Mouse (Mus musculus) ovary, postnatal 14 days (tissue): Measurements from ENCODE around the gene Mapkbp1.

Source experiments
- DNase-seq: peaks from one replicate; pipeline ENCODE4 v3.0.0; 2022; ENCODE audit warnings: low spot score

The Mapkbp1 gene

DNA sequence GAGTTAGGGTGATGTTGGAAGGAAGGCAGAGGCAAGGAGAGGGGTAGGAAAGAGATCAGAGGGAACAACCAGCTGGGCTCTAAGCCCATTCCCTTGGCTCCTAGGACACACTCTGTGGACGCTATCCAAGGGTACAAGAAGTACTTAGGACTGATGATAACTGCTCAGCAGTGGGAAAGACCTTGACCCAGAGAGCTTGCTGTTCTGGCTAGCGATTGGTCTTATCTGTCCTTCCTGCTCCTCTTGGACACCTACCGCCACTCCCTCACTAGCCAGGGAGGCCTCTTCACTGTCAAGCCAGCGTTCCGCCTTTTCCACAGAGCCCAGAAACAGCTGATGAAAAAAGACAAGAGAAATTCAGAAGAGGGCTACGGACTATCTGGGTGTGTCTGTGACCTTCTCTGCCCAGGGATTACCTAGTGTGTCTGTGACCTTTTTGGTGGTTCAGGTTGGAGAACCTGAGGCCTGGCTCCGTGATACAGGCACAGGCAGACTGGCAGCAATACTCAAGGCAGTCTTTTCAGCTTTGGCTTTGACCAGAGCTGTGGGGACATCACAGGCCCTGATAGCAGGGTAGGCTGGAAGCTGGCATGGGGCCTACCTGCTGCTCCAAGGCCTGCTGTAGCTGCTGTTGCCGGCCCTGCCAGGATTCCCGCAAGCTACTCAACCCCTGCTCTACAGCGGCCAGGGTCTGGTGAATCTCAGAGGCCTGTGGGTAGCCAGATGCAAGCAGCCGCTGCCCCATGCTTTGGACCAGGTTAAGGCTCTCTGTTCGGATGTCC, 82.5 kb downstream of the Mapkbp1 start:
- no peak for DNase-seq

DNA sequence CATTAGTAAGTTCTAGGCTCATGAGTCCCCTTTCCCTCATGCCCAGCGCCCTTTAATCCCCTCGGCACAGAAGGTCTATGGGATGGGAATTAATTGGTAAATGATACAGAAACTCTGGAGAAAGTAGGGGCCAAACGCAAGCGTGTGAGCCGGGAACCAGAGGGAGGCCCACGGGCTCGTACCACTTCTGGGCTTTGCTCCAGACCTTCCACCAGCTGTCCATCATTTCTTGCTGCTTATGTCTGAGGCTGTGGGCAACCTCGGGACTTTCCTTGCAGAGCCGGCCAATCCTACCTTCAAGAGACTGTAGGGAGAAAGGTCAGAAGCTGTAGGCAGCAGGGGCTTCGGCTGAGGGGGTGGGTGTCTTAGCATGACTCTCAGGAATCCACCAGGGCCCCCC, 83.4 kb downstream of the Mapkbp1 start:
- DNase-seq, result no peak

DNA sequence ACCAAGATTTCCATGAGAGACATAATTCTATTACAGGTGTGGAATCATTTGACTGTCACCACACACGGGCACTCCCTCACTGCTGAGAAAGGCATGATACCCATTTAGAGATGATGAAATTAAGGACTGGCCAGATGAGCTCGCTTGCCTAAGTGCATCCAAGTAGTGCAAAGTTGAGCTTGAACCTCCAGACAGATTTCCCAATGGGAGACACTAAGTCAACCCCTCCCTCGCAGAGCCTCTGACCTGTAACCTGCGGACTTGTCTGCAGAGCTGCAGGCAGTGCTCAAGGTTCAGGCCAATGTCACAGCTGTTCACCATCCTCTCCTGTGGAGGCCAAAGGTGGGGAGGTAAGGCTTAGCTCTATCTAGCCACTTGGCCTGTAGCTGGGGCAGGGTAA, 86.3 kb downstream of the Mapkbp1 start:
- DNase-seq, result no peak

DNA sequence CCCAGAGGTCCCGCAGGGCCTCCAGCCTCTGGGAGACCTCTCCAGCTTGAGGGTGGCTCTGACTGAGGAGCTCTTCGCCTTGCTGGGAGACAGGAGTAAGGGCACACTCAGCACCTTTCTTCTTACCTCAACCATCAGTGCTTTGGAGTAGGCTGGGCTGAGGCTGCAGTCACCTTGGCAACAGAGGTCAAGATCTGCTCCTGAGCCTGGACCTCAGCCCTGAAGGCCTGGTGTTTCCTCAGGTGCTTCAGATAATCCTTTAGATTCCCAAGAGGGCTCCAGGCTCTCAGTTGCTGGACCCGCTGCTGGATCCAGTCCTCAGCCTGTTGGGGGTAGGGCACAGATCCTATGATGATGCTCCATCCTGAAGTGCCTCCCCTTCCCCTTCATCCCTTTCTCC, 87.0 kb downstream of the Mapkbp1 start:
- DNase-seq, result no peak

DNA sequence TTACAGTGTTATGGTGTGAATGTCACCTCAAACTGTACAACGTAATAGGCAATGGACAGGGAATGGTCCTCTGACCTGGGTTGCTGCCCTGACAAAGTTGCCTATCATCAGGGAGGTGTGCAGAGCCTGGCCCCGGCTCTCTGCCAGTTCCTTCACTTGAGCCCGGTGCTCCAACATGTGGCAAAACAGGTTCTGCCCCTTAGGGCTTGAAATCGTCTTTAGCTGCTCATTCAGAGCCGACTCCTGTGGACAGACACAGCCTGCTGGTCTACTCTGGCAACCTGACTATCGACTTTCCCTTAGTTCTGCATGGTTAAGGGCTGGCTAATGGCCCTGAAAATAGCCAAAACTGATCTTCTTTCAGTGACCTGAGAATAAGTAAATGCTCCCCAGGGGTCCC, 87.7 kb downstream of the Mapkbp1 start:
- DNase-seq, result no peak

DNA sequence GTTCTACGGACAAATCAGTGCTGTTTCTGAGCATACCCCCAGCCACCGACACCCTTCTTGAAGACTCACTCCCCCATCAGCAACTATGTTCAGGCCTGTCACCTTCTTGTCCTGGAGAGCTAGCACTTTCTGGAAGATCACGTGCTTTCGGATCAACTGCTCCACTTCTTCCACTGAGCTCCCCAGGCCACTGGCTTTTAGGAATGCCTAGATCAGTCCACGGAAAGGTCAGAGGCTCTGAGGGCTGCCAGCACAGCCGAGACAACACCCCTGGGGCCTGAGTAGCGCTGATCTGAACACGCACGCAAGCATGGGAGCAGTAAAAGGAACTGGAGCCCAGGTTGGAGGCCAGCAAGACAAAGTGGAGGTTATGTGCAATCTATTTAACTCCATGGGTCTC, 88.2 kb downstream of the Mapkbp1 start:
- DNase-seq, result no peak

DNA sequence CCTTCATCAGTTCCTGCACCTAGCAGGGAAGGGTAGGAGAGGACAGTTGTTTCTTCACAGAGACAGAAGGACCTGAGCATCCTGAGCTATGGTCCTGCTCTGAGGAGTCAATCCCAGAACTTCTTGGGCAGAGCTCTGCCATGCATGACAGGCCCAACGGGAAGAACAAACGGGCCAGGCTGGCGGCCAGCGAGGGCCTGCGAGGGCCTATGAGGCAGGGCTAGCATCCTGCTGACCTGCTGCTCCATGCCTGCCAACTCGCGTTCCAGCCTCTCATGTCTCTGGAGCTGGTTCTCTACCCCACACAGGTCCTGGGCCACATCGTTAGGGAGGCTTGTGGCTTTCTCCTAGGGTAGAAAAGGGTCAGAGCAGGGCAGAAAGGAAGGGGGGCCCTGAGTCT, 89.7 kb downstream of the Mapkbp1 start:
- no peak for DNase-seq

DNA sequence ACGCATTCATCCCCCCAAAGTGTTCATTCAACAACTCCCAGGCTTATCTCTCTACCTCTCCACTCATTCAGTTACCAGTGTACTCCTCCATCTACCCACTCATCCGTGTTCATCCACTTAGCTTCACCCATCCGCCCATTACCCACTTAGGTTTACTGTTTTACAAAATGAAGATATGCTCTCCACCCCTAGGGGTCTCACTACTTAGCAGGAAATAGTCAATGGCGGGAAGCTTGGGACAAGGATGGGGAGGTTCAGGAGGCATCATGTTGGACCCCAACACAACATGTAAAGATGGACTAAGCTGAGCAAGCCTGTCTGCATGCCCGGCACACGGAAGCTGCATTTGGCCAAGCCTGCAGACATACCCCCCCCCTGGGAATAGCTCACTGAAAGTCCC, 92.1 kb downstream of the Mapkbp1 start:
- no peak for DNase-seq

DNA sequence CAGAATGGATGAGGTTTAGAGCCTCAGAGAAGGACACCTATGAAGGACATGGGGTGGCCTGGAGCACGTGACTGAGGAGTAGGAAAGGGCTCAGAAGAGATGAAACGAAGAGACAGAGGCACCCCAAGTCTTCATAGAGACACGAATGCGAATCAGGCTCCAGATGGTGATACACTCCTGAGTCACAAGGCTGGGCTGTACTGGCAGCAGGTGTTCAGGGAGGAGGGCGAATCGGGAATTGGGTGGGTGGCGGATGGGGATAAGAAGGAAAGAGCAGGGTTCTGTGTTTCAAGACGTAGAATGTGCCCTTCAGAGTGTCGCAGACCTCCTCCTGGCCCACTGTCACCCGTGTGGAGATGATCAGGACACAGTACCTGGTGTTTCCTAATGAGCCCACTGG, 92.7 kb downstream of the Mapkbp1 start:
- no peak for DNase-seq

DNA sequence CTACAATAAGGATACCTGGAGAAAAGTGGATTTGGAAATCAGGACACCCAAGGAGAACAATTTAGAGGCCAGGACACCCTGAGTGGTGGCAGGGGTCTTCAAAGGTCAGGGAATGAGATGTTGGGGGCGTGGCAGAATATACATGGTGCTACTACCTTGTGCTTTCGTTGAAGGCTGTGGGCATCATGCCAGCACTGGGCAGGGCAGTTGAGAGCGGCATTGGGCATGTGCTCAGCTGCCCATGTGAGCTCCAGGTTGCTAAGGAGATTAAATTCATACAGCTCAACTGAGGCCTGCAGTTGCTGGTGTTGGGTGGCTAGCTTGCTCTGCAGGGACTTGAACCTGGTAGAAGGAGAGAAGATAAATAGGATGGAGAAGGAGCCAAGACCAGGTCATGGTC, 93.7 kb downstream of the Mapkbp1 start:
- DNase-seq, result no peak

DNA sequence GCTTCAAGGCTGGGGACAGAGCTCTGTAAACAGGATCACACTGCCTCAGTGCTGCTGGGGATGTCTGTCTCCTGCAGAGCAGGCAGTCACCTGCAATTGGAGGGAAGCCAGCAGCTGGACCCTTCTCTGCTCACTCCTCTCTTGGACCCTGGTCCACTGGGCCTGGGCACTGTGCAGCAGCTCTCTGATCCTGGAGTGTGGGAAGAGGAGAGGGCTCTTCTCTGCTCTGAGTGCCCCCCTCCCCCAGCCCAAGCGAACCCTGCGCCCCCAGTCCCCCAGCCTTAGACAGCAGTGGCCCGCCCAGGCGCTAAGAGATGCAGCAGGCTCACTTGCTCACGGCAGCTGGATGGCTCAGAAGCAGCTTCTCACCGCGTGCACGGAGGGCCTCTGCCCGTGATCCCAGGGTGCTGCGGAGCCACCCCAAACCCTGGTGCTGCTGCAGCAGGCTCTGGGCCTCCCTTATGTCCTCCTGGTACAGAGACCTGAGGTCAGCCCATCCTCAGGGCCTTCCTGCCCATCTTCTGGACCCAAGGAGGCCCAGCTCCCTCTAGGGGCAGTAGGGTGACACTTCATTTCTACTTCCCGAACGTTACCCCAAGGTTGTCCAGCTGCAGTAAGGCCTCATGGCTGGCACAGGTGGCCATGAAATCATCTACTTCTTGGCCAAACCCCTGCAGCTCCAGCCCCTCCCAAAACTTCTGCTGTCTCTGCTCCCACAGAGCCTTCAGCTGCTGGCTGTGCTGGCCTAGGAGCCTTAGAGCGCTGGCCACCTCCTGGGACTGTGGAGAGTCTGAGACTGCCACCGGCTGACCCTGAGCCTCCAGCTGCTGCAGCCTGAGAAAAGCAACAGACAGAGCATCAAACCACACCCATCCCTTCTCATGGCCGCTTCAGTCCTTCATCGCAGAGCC, 96.3 kb downstream of the Mapkbp1 start:
- peak; percentile 48 for DNase-seq

DNA sequence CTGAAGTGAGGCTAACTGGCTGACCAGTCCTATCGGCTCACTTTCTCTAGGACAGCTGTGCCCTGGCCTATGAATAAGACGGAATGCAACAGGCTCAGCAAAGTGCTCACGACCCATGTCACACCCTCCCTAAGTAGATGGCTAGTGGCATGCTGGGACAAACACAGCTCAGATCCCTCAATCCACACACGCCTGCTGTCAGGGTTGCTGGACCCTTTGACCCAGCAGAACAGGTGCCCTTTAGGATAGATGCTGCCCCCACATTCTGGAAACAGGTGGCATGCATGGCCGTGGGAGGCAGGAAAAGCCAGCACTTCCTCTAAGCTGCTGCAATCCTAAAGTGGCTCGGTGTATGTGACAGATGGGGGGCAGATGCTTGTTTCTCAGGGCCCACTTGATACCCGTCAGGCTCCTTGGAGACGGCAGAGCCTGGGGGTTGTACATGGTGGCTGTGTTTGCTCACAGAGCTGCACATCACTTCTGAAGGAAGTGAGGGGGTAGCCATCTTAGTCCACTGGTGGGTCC, 97.0 kb downstream of the Mapkbp1 start:
- no peak for DNase-seq

DNA sequence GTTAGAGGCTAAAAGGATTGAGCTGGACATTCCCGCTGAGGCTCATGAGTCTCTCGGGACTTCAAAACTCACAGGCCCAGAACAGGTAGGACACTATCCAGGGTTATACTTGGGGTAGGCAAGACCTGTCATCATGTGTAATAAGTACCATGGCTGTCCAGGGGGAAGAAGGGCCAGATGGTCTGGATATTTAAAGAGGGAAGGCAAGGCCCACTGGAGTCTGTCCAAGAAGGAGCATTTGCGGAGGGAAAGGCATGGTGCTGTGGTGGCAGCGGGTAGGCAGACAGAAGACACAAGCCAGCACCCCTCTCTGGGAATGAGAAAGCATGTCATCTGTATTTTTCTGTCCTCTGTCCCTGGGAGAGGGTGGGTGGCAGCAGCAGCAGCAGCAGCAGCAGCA, 101.6 kb downstream of the Mapkbp1 start:
- no peak for DNase-seq

DNA sequence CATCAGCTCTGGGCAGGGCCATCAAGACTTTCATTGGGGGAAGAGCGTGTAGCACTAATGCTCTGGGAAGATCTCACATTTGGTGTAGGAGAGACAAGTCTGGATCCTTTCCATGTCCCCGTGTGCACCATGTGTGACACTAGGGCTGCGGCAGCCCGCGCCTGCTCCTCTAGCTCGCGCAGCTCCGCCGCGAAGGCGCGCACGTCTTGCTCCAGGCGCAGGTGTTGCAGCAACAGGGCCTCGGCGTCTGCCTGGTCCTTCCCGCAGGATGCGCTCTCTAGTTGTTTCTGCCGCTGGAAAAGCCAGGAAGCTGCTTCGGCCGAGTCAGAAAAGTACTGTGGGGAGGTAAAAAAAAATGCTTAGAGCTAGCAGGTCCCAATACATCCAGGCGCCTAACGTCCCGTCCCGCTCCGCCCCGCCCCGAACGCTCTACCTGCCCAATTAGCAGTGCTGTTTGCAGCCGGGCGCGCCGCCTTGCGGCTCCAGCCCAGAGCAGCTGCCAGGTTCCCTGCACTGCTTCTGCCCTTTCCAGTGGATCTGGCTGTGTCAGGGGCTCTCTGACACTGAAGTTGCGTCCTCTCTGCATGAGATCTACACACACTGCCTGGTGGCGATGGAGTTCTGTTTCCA, 103.7 kb downstream of the Mapkbp1 start:
- peak; percentile 54 for DNase-seq
